Mouse (Mus musculus) large intestine, adult 2 months (tissue): ENCODE measurements at regions not wholly inside any gene's neighbourhood (a gene's known extent, or its start where the extent isn't known, plus 50 kb on each side); places are given as distances from the start of the nearest gene placed in this dataset.
"Not testable (repeated sequence)": the region's sequence is repeated elsewhere in the genome, so short reads cannot be mapped to it uniquely, and the experiment has no call there.

ENCODE experiments used
- DNase-seq: peaks from one replicate; pipeline ENCODE4 v3.0.0-alpha.2; 2012; ENCODE audit warnings: low read depth, low spot score
- WGBS: fragments of 180-500 bp; shearing (Covaris S2); methylation state at CpG from one replicate; pipeline ENCODE4 v1.1.7; 2018; 5-methylcytosine and 5-hydroxymethylcytosine counted together

- WGBS: 8% methylated on average over 4 of the region's 4 CpGs
- peak; percentile 65 for DNase-seq
Measured at GRCm38 (mm10) chr9:97297538-97297937, 72.2 kb downstream of the Trim42 start.

GRCm38 (mm10) chr9:97295770-97296169, 74.0 kb downstream of the Trim42 start:
- peak; percentile 24 for DNase-seq
- 26% methylated on average over 7 of the region's 7 CpGs for WGBS

GRCm38 (mm10) chr9:97291870-97292269, 77.9 kb downstream of the Trim42 start:
- DNase-seq: no peak
- 61% methylated on average over 1 of the region's 1 CpGs for WGBS

GRCm38 (mm10) chr9:97284282-97284802, 85.4 kb downstream of the Trim42 start:
- DNase-seq: no peak
- WGBS: 28% methylated on average over 7 of the region's 7 CpGs

GRCm38 (mm10) chr9:97282090-97282489, 87.7 kb downstream of the Trim42 start:
- no peak for DNase-seq
- 78% methylated on average over 3 of the region's 3 CpGs for WGBS

DNA sequence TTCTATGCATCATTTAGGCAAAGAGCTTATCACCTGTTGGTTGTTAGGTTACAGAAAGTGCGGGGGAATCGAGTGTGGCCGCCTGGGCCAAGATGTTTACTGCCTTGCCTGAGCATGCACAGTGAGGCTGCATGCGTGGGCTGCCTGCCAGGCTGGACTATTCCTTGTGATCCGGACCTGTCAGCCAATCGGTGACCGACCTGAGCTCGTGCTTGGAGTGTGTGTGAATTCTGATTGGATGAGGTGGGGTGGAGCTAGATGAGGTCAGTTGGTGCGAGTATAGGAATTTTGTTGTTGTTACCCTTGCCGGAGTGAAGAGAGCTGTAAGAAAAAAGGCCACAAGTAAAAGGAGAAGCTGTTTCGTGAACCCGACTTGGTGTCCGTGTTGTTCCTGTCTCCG, 94.3 kb downstream of the Trim42 start:
- 78% methylated on average over 14 of the region's 14 CpGs for WGBS
- DNase-seq: not testable (repeated sequence)

GRCm38 (mm10) chr9:97273891-97274290, 95.9 kb downstream of the Trim42 start:
- DNase-seq: no peak
- WGBS: 58% methylated on average over 7 of the region's 7 CpGs

DNA sequence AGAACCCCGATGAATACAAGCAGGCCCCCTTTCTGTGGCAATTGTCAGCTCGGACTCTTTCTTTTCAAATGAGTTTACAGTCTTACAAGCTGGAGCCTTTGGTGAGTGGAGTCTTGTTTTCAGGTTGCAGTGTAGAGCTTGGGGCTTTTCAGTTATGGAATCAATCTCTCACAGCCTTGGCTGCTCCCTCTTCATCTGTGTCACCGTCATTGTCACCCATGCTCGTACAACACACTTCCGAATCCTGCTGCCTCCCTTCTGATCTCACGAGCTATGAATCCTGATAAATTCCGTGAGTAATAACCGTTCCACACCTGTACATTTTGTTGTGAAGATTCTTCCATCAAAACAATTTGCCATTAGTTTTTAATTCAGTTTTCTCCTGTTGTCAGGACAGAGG, 97.7 kb downstream of the Trim42 start:
- WGBS: 91% methylated on average over 8 of the region's 8 CpGs
- no peak for DNase-seq

DNA sequence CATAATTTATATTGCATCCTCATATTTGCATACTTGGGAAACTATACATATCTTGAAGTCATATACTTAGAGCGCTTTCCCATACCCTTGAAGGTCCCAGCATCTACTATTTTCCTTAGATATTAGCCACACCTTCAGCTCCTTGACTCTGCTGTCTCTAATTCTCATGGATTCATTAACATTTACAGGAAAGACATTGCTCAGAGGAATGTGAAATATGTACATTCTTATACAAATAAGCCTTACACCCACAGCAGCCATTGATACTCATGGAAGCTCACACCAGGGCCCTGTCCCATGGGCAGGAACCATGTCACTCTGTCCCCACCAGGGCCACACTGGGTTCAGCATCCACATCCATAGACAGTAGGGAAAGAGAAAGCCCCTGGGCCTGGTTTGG, 122.1 kb downstream of the Trim42 start:
- DNase-seq: no peak
- WGBS: 95% methylated on average over 1 of the region's 1 CpGs

- WGBS: 76% methylated on average over 5 of the region's 5 CpGs
- no peak for DNase-seq
Measured at GRCm38 (mm10) chr9:97226074-97226473, 115.1 kb upstream of the Slc25a36 start.

DNA sequence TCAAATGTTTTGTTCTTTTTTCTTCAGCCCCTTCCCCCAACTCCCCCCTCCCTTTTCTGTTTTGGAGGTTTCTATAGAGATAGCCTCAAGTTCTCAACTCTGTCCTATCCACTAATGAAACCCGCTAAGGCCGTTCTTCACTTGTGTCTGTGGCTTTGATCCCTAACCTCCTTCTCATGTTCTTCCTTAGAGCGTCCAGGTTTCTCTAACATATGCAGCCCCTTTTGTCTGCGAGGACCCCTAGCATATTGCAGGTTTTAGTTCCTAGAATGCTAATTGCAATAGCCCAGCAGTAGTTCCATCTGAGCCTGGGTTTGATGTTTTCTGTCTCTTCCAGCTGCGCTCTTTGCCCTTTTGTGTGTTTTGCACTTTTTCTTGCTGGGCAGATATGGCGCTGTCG, 113.6 kb upstream of the Slc25a36 start:
- DNase-seq: no peak
- 57% methylated on average over 7 of the region's 7 CpGs for WGBS

DNA sequence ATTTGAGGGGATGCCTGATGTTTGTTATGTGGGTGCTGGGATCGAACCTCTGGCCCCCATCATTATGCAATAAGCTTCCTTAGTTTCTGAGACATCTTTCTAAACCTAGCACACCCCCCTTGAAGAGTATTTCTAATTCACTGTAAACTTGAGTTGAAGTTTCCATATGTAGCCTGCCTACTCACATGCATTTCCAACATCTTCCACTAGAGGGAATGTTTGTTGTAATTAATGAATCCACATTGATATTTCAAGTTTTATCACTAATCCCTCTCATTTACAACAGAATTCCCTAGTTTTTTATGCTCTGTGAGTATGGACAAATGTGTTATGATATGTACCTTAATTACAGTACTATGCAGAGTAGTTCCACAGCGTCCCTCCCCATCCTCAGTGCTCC, 103.8 kb upstream of the Slc25a36 start:
- DNase-seq: no peak

DNA sequence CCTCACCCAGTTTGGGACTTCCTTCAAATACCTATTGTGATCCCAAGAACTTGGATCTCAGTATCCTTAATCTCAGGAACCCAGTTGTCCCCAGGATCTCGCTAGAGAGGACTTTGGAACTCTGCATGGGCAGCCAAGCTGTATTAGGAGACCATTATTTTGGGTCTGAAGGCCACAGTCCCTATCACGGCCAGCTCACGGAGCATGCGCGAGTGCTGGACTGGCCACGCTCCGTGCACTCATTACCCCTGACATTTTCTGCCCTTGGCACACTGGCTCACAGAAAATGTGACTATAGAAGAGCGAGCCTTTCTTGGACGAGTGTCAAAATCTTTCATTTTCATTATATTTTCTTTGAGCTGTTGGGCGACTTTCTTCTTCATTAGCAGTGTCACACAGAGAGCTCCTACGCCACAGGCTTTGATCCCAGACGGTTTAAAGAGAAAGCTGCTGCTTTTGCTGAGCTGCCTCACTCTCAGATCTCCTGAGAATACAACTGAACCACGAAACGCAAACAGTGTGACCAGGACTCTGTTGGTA, 79.4 kb upstream of the Slc25a36 start:
- WGBS: 92% methylated on average over 14 of the region's 14 CpGs
- no peak for DNase-seq

More for the DNA sequence above, 103.8 kb upstream of the Slc25a36 start:
- WGBS: 34% methylated on average over 2 of the region's 2 CpGs

- whole genome bisulfite sequencing: 39% methylated on average over 4 of the region's 4 CpGs
- no peak for DNase-seq
Measured at GRCm38 (mm10) chr9:97189646-97190045, 78.7 kb upstream of the Slc25a36 start.

DNA sequence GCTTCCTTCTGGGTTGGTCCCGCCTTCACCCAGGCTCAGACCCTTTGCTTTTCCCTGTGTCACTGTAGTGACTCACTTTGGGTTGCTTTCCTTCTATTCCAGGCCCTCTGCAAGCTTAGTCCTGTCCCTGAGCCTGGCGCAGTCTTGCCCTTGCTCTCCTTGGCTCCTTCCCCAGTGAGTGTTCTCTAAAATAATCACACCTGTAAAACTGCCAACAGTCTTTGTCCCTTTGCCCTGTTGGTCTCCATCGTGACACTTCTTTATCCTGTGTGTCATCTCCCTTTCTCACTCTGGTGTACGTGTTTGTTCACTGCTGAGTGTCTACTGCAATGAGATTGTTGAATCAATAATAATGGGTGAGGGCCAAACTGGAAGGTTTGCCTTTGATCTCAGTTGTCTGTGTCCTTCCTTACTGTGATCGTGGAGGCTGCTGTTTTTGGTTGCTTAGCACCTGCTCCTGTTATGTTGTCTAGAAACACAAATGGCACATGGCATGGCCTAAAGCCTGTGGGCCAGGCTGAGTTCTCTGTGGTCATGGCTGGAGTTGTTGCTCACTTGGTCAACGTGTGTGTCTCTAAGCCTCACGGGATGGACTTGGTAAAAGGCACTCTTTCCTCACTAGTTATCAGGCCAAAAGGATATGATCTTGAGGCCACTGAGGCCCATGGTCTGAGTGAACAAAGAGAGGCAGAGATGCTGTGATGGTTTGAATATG, 77.8 kb upstream of the Slc25a36 start:
- no peak for DNase-seq
- WGBS: 51% methylated on average over 7 of the region's 7 CpGs

DNA sequence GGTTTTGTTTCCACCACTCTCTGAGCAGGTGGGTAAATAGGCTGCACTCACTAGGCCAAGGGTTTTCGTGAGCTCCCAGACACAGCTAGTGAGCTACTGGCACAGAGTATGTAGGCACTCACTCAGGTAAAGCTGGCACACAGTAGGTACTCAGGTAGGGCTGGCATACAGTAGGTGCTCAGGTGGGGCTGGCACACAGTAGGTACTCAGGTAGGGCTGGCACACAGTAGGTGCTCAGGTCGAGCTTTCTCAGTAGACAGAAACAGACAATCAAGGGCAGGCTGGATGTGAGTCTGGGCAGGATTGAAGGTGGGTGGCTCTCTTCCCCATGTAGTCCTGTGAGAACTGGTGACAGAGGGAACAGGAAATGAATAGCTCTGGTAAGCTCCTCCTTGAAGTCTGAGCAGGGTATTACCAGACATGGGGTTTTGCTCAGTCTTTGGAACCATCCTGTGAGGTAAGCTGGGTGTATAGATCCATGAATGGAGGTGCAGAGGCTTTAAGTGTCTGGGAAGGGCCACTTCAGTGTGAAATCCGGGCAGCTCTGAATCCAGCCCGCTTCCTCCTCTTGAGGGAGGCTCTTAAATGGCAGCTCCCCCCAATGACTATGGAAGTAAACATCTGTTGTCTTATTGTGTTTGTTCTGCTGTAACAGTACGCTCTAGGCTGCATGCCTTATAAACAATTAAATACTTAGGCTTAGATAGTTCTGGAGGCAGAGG, 62.4 kb upstream of the Slc25a36 start:
- DNase-seq: no peak
- WGBS: 80% methylated on average over 5 of the region's 5 CpGs

DNA sequence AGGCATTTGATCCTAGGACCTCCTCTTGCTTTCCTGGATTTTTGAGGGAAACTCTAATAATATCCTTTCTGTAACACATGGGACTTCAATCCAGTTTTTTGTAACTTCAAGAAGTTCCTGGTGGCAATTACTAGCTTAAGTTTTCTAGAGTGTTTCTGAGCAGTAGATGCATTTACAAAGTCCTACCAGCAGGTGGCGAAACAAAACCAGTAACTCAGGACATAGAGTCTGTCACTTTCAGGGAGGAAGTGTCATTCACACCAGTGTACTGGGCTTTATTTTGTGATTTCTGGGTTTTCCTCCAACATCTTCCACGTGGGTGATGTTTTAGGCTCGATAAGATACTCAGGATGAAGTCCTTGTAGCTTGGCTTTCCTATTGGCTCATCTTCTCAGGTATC, 61.1 kb upstream of the Slc25a36 start:
- WGBS: 29% methylated on average over 3 of the region's 3 CpGs
- DNase-seq: no peak

DNA sequence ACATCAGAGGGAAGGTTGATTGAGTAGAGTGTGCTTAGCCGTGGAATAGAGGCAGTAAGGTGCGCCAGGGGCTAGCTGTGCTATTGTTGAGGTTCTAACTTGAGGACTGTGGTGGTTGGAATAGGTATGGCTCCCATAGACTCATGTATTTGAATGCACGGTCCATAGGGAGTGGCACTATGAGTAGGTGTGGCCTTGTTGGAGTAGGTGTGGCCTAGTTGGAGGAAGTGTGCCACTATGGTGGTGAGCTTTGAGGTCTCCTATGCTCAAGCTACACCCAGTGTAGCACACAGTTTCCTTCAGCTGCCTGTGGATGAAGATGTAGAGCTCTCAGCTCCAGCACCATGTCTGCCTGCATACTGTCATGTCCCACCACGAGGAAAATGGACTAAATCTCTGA, 60.5 kb upstream of the Slc25a36 start:
- no peak for DNase-seq

DNA sequence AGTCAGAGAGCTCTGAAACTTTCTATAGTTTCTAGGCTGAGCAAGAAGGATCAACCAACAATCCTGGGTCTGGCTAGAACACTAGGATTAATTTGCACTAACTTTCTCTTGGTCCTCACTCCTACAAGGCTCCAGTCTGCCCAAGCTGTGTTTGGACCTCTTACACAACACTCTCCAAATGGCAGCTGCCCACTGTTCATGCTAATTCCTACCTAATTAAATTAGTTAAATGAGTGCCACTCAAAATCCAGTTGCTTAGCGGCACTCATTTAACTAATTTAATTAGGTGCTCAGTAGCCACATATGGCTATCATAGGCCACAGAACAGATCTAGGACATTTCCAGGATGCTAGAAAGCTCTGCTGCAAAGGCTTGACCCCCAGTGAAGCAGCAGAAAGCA, 59.9 kb upstream of the Slc25a36 start:
- WGBS: 92% methylated on average over 1 of the region's 1 CpGs
- DNase-seq: no peak

More for the DNA sequence above, 60.5 kb upstream of the Slc25a36 start:
- WGBS: 84% methylated on average over 4 of the region's 4 CpGs

- WGBS: 6% methylated on average over 2 of the region's 2 CpGs
- no peak for DNase-seq
Measured at GRCm38 (mm10) chr9:97162465-97162864, 51.5 kb upstream of the Slc25a36 start.
